Mouse (Mus musculus) testis, adult 2 months (tissue): ENCODE measurements around the gene Secisbp2l.

Source experiments
- CTCF ChIP-seq: fragments of 200-500 bp; IDR thresholded peaks from 2 replicates; pipeline ENCODE4 v1.5.1; 2012; ENCODE audit warnings: low read depth, mild to moderate bottlenecking, inconsistent platforms, low read length, moderate library complexity; ENCODE audit not compliant: control insufficient read depth, insufficient read depth, insufficient replicate concordance
- POLR2A ChIP-seq: fragments of 200-500 bp; IDR thresholded peaks from 2 replicates; pipeline ENCODE4 v1.6.1; 2012; ENCODE audit warnings: low read depth, mild to moderate bottlenecking, inconsistent platforms, low read length, moderate library complexity; ENCODE audit not compliant: control insufficient read depth

- no peak for TF ChIP-seq CTCF
- no peak for TF ChIP-seq POLR2A
Measured at GRCm38 (mm10) chr2:125801038-125801437, 18.4 kb upstream of the Secisbp2l start.
